Mouse (Mus musculus) forebrain, embryonic 10.5 days (tissue): ENCODE data around the gene Igsf11. TPM values are rescaled to one million over a fixed set of nuclear protein-coding genes. Genes with fewer than 3 reads are reported as not detected.

Experiments used
- DNase-seq: peaks from one replicate; pipeline ENCODE4 v3.0.0-alpha.2; 2017; ENCODE audit warnings: low spot score; ENCODE audit errors: extremely low spot score
- H3K27ac ChIP-seq: fragments of 300-500 bp; sonication (generic); 2 replicates; pipeline ENCODE4 v1.5.1; 2016; ENCODE audit warnings: mild to moderate bottlenecking
- H3K27me3 ChIP-seq: fragments of 300-500 bp; sonication (generic); 2 replicates; pipeline ENCODE4 v1.6.1; 2016; ENCODE audit warnings: mild to moderate bottlenecking; ENCODE audit not compliant: poor library complexity, severe bottlenecking
- H3K36me3 ChIP-seq: fragments of 300-500 bp; sonication (generic); replicated peaks from 2 replicates; pipeline ENCODE4 v1.6.1; 2016; ENCODE audit warnings: mild to moderate bottlenecking, moderate library complexity
- H3K4me1 ChIP-seq: fragments of 300-500 bp; sonication (generic); 2 replicates; pipeline ENCODE4 v1.6.1; 2016
- H3K4me3 ChIP-seq: fragments of 300-500 bp; sonication (generic); 2 replicates; pipeline ENCODE4 v1.5.1; 2016; ENCODE audit warnings: mild to moderate bottlenecking, moderate library complexity
- H3K9me3 ChIP-seq: fragments of 300-500 bp; sonication (generic); 2 replicates; pipeline ENCODE4 v1.6.1; 2016; ENCODE audit warnings: mild to moderate bottlenecking, moderate library complexity
- WGBS: fragments of 180-500 bp; shearing (Covaris S2); methylation state at CpG from one replicate; pipeline ENCODE4 v1.1.7; 2016; 5-methylcytosine and 5-hydroxymethylcytosine counted together
- polyA plus RNA-seq: library from polyadenylated mRNA; unstranded; fragments of >200 nt; fragmentation: Nextera tagmentation; extraction: Ambion mirVana; gene quantifications from 2 replicates; pipeline ENCODE4 v1.2.1, GENCODE M21; 2016

Igsf11 gene
- polyA plus RNA-seq, 1 experiment from 2014 or later, result 2.2 TPM

GRCm38 (mm10) chr16:39071431-39071830 lies 179.0 kb downstream of the Igsf11 start:
- Histone ChIP-seq H3K36me3 (no peaks in the 10 kb centered on the region), H3K27ac (no peak overlapping the region), H3K4me3 (no peak overlapping the region), H3K4me1 (no peaks in the 10 kb centered on the region), H3K9me3 (no peaks in the 10 kb centered on the region), H3K27me3 (no peaks in the 10 kb centered on the region)
- no peak for DNase-seq
- WGBS, result 75% methylated on average over 3 of the region's 3 CpGs

Other genes starting within 250 kb of the Igsf11 start
- 7.3 and 7.4 TPM in 2 replicates for gene Arhgap31, start 179.4 kb upstream of the Igsf11 start, polyA plus RNA-seq
- gene B4galt4, start 150.4 kb upstream of the Igsf11 start, polyA plus RNA-seq, result 27.1 and 27.8 TPM in 2 replicates
- gene Upk1b, start 92.3 kb upstream of the Igsf11 start, polyA plus RNA-seq, result 0.50 and 0.60 TPM in 2 replicates
- not detected in 2 replicates for gene 4930435E12Rik, start 63.9 kb upstream of the Igsf11 start, polyA plus RNA-seq